Mouse (Mus musculus): ENCODE results near the gene Gm16253. TPM values are rescaled to one million over a fixed set of nuclear protein-coding genes. Genes with fewer than 3 reads are reported as not detected.

Gene Gm16253
- polyA plus RNA-seq, 2 experiments, result 0.19 to 0.37 TPM

- 79% methylated on average over 12 of the region's 12 CpGs for WGBS
- no peak for TF ChIP-seq POLR2A (IDR thresholded peaks at IDR 0.05; ENCODE audit: borderline replicate concordance, extremely low read depth, insufficient read depth, insufficient read length)
- DNase-seq (ENCODE audit: low spot score) (no peak), ATAC-seq (ENCODE audit: low FRiP score, low read depth) (no peak)
- Histone ChIP-seq H3K9me3 (ENCODE audit: control insufficient read depth, low read length) (no peaks in the 10 kb centered on the region), H3K4me2 (replicated peaks; ENCODE audit: low read depth, low read length, severe bottlenecking) (no peak overlapping the region), H3K4me3 (replicated peaks; ENCODE audit: low read length) (no peak overlapping the region), H3K36me3 (ENCODE audit: control insufficient read depth, insufficient read depth, low read length) (0 out of 2 replicates have a peak, but pooled peaks cover 5% of the 10 kb centered on the region), H3K27me3 (ENCODE audit: control insufficient read depth, insufficient read depth, low read length) (no peaks in the 10 kb centered on the region), H3K9ac (ENCODE audit: low read depth, low read length, severe bottlenecking) (no peak overlapping the region), H3K4me1 (ENCODE audit: control insufficient read depth, insufficient read depth, low read length) (peaks cover 12% of the 10 kb centered on the region), H3K27ac (replicated peaks; ENCODE audit: low read depth, low read length) (no peak overlapping the region)
Observed at GRCm38 (mm10) chr3:96578561-96579238, 1.9 kb downstream of the Gm16253 start.

GRCm38 (mm10) chr3:96579239-96579750 is 2.5 kb downstream of the Gm16253 start:
- H3K4me1 ChIP-seq (ENCODE audit: control insufficient read depth, insufficient read depth, low read length), result peaks cover 12% of the 10 kb centered on the region
- no peaks in the 10 kb centered on the region for H3K27me3 ChIP-seq (ENCODE audit: control insufficient read depth, insufficient read depth, low read length)
- H3K9ac ChIP-seq (ENCODE audit: low read depth, low read length, severe bottlenecking), result no peak overlapping the region
- WGBS, result 75% methylated on average over 4 of the region's 4 CpGs
- no peak overlapping the region for H3K4me2 ChIP-seq (replicated peaks; ENCODE audit: low read depth, low read length, severe bottlenecking)
- 0 out of 2 replicates have a peak, but pooled peaks cover 5% of the 10 kb centered on the region for H3K36me3 ChIP-seq (ENCODE audit: control insufficient read depth, insufficient read depth, low read length)
- DNase-seq (ENCODE audit: low spot score), result no peak
- no peaks in the 10 kb centered on the region for H3K9me3 ChIP-seq (ENCODE audit: control insufficient read depth, low read length)
- no peak overlapping the region for H3K27ac ChIP-seq (replicated peaks; ENCODE audit: low read depth, low read length)
- TF ChIP-seq POLR2A (IDR thresholded peaks at IDR 0.05; ENCODE audit: borderline replicate concordance, extremely low read depth, insufficient read depth, insufficient read length), result no peak
- no peak for ATAC-seq (ENCODE audit: low FRiP score, low read depth)
- no peak overlapping the region for H3K4me3 ChIP-seq (replicated peaks; ENCODE audit: low read length)

GRCm38 (mm10) chr3:96579885-96580454 is 3.2 kb downstream of the Gm16253 start:
- H3K4me2 ChIP-seq (replicated peaks; ENCODE audit: low read depth, low read length, severe bottlenecking), result peak overlapping the region; percentile 42
- 0 out of 2 replicates have a peak, but pooled peaks cover 5% of the 10 kb centered on the region for H3K36me3 ChIP-seq (ENCODE audit: control insufficient read depth, insufficient read depth, low read length)
- WGBS, result 13% methylated on average over 16 of the region's 16 CpGs
- no peak for TF ChIP-seq POLR2A (IDR thresholded peaks at IDR 0.05; ENCODE audit: borderline replicate concordance, extremely low read depth, insufficient read depth, insufficient read length)
- H3K9ac ChIP-seq (ENCODE audit: low read depth, low read length, severe bottlenecking), result peak overlapping the region; percentile 8; the same call in 1 of the 2 replicates
- DNase-seq (ENCODE audit: low spot score) (peak; percentile 84), ATAC-seq (ENCODE audit: low FRiP score, low read depth) (peak; percentile 53)
- H3K9me3 ChIP-seq (ENCODE audit: control insufficient read depth, low read length), result no peaks in the 10 kb centered on the region
- H3K4me1 ChIP-seq (ENCODE audit: control insufficient read depth, insufficient read depth, low read length), result peaks cover 12% of the 10 kb centered on the region
- H3K27ac ChIP-seq (replicated peaks; ENCODE audit: low read depth, low read length), result no peak overlapping the region
- H3K27me3 ChIP-seq (ENCODE audit: control insufficient read depth, insufficient read depth, low read length), result no peaks in the 10 kb centered on the region
- H3K4me3 ChIP-seq (replicated peaks; ENCODE audit: low read length), result peak overlapping the region; percentile 15

GRCm38 (mm10) chr3:96581141-96581540 is 4.4 kb downstream of the Gm16253 start:
- 49% methylated on average over 6 of the region's 6 CpGs for whole genome bisulfite sequencing
- ATAC-seq (ENCODE audit: low FRiP score, low read depth) (no peak), DNase-seq (ENCODE audit: low spot score) (no peak)
- Histone ChIP-seq H3K4me3 (replicated peaks; ENCODE audit: low read length) (no peak overlapping the region), H3K4me2 (replicated peaks; ENCODE audit: low read depth, low read length, severe bottlenecking) (no peak overlapping the region), H3K27ac (replicated peaks; ENCODE audit: low read depth, low read length) (no peak overlapping the region), H3K9me3 (ENCODE audit: control insufficient read depth, low read length) (no peaks in the 10 kb centered on the region), H3K9ac (ENCODE audit: low read depth, low read length, severe bottlenecking) (no peak overlapping the region), H3K36me3 (ENCODE audit: control insufficient read depth, insufficient read depth, low read length) (0 out of 2 replicates have a peak, but pooled peaks cover 5% of the 10 kb centered on the region), H3K27me3 (ENCODE audit: control insufficient read depth, insufficient read depth, low read length) (no peaks in the 10 kb centered on the region), H3K4me1 (ENCODE audit: control insufficient read depth, insufficient read depth, low read length) (peaks cover 12% of the 10 kb centered on the region)
- TF ChIP-seq POLR2A (IDR thresholded peaks at IDR 0.05; ENCODE audit: borderline replicate concordance, extremely low read depth, insufficient read depth, insufficient read length), result no peak

- Histone ChIP-seq H3K36me3 (ENCODE audit: control insufficient read depth, insufficient read depth, low read length) (0 out of 2 replicates have a peak, but pooled peaks cover 5% of the 10 kb centered on the region), H3K27me3 (ENCODE audit: control insufficient read depth, insufficient read depth, low read length) (no peaks in the 10 kb centered on the region), H3K27ac (replicated peaks; ENCODE audit: low read depth, low read length) (no peak overlapping the region), H3K4me2 (replicated peaks; ENCODE audit: low read depth, low read length, severe bottlenecking) (no peak overlapping the region), H3K4me1 (ENCODE audit: control insufficient read depth, insufficient read depth, low read length) (peaks cover 5% of the 10 kb centered on the region), H3K9ac (ENCODE audit: low read depth, low read length, severe bottlenecking) (no peak overlapping the region), H3K4me3 (replicated peaks; ENCODE audit: low read length) (no peak overlapping the region), H3K9me3 (ENCODE audit: control insufficient read depth, low read length) (no peaks in the 10 kb centered on the region)
- TF ChIP-seq POLR2A (IDR thresholded peaks at IDR 0.05; ENCODE audit: borderline replicate concordance, extremely low read depth, insufficient read depth, insufficient read length), result no peak
- ATAC-seq (ENCODE audit: low FRiP score, low read depth) (no peak), DNase-seq (ENCODE audit: low spot score) (no peak)
- 86% methylated on average over 16 of the region's 16 CpGs for WGBS
Observed at GRCm38 (mm10) chr3:96581771-96582515, 5.2 kb downstream of the Gm16253 start.
